Mouse (Mus musculus): ENCODE data around the gene Ppm1n. TPM values are rescaled to one million over a fixed set of nuclear protein-coding genes. Genes with fewer than 3 reads are reported as not detected.

Ppm1n gene
- polyA plus RNA-seq, 1 experiment from 2014 or later = not detected

DNA sequence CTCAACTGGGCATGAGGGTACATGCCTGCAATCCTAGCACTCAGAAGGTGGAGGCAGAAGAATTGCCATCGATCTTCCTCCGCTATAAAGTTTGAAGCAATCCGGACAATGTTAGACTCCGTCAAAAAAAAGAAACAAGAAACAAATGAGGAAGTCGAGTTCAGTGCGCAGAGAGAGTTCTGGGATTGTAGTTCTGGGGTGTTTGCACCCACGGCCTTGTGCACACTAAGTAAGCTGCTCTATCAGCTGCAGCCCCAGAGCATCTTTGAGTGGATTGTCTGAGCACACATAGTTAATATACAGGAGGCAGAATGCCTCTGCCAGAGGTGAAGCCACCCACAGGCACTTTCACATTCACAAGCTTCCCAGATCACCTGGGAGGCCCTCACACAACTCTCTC is 38.8 kb upstream of the Ppm1n start:
- Histone ChIP-seq H3K9ac (replicated peaks; ENCODE audit: low read depth) (no peak overlapping the region), H3K9me3 (ENCODE audit: low read length) (no peaks in the 10 kb centered on the region), H3K4me1 (ENCODE audit: insufficient read depth, low read depth, low read length) (peaks cover 3% of the 10 kb centered on the region; the same call in 1 of the 2 replicates), H3K4me2 (replicated peaks; ENCODE audit: low read depth, low read length) (no peak overlapping the region), H3K27ac (ENCODE audit: low read length) (no peak overlapping the region), H3K36me3 (ENCODE audit: insufficient read depth, low read length) (no peaks in the 10 kb centered on the region), H3K27me3 (replicated peaks; ENCODE audit: insufficient read depth, low read length) (peaks cover 8% of the 10 kb centered on the region; the same call in 1 of the 2 replicates), H3K4me3 (ENCODE audit: low read depth, low read length) (no peak overlapping the region)
- DNase-seq (ENCODE audit: low spot score) (no peak), ATAC-seq (no peak)
- WGBS = 72% methylated on average over 7 of the region's 7 CpGs
- no peak for TF ChIP-seq EP300 (IDR thresholded peaks at IDR 0.05)
- no peak for TF ChIP-seq CTCF (IDR thresholded peaks at IDR 0.05)

DNA sequence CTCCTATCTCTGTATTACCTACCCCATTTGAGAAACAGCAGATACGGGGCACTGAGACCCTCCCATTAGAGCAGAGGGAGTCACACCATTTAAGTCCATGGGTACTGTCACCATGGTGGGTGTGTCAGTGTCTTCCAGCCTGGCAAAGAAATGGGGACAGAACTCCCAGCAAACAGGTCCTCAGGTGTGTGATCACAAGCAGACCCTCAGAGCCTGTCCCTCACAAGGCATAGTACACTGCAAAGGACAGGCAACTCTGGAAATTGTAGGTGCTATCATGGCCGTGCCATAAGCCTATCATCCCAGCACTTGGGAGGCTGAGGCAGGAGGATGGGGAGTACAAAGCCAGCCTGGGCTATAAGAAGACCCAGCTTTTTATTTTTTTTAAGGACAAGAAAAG is 38.3 kb upstream of the Ppm1n start:
- H3K9me3 ChIP-seq (ENCODE audit: low read length) = no peaks in the 10 kb centered on the region
- H3K27ac ChIP-seq (ENCODE audit: low read length) = no peak overlapping the region
- H3K4me3 ChIP-seq (ENCODE audit: low read depth, low read length) = no peak overlapping the region
- H3K9ac ChIP-seq (replicated peaks; ENCODE audit: low read depth) = no peak overlapping the region
- 59% methylated on average over 2 of the region's 2 CpGs for WGBS
- peaks cover 3% of the 10 kb centered on the region; the same call in 1 of the 2 replicates for H3K4me1 ChIP-seq (ENCODE audit: insufficient read depth, low read depth, low read length)
- no peak for DNase-seq (ENCODE audit: low spot score)
- no peak for ATAC-seq
- no peak overlapping the region for H3K4me2 ChIP-seq (replicated peaks; ENCODE audit: low read depth, low read length)
- no peak for TF ChIP-seq EP300 (IDR thresholded peaks at IDR 0.05)
- TF ChIP-seq CTCF (IDR thresholded peaks at IDR 0.05) = no peak
- H3K27me3 ChIP-seq (replicated peaks; ENCODE audit: insufficient read depth, low read length) = peaks cover 8% of the 10 kb centered on the region; the same call in 1 of the 2 replicates
- no peaks in the 10 kb centered on the region for H3K36me3 ChIP-seq (ENCODE audit: insufficient read depth, low read length)

DNA sequence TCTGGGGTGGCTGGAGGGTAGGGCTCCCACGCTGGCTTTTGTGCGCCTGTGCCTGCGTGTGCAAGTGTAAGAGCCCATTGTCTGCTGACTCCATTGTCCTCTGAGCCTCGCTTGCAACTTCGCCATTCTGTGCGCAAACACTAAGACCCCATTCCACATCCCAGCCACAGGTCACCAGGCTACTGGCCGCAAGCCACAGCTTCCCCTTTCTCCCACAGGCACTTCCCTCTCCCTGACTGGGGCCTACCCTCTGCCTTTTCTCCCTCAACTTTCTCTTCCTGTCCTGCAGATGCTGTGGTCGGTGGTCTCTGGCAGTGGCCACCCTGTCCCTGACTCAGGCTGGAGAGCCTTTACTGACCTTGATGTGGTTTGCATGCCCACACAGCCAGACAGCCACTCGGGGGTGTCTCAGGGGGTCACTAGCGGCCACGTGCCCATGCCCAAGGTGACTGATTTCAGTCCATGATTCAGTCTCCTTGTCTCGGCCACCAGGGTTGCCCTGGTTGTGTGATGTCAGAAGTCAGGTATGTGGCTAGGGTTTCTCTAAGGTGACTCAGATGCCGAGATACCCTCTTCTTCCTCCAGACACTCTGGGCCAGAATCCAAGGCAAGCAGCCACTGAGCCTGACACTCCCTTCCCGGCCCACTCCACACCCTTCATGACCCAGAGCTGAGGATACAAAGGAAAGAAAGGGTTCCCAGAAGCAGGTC is 36.7 kb upstream of the Ppm1n start:
- Histone ChIP-seq H3K4me3 (ENCODE audit: low read depth, low read length) (no peak overlapping the region), H3K27ac (ENCODE audit: low read length) (no peak overlapping the region), H3K27me3 (replicated peaks; ENCODE audit: insufficient read depth, low read length) (peaks cover 8% of the 10 kb centered on the region; the same call in 1 of the 2 replicates), H3K9me3 (ENCODE audit: low read length) (no peaks in the 10 kb centered on the region), H3K4me1 (ENCODE audit: insufficient read depth, low read depth, low read length) (peaks cover 3% of the 10 kb centered on the region; the same call in 1 of the 2 replicates), H3K4me2 (replicated peaks; ENCODE audit: low read depth, low read length) (no peak overlapping the region), H3K9ac (replicated peaks; ENCODE audit: low read depth) (no peak overlapping the region), H3K36me3 (ENCODE audit: insufficient read depth, low read length) (no peaks in the 10 kb centered on the region)
- TF ChIP-seq CTCF (IDR thresholded peaks at IDR 0.05) (no peak), EP300 (IDR thresholded peaks at IDR 0.05) (no peak)
- DNase-seq (ENCODE audit: low spot score) (peak; percentile 49), ATAC-seq (no peak)
- WGBS = 44% methylated on average over 14 of the region's 14 CpGs

DNA sequence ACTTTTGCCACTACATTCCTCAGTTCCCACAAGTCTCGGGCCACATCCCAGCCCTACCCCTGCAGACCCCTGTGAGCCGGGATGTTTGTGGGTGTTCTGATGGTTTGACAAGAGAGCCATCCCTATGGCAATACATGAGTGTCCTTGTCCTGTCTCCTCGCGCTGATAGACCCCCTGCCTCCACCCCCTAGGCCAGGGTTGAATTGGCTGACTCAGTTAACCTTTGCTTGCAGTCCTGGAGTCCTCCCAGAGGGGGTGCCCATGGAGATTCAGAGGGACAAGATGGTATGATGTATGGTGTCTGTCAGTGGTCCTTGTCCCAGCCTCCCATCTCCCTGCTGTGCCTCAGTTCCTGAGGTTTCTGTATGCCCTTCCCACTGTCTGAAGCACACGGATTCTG is 34.2 kb upstream of the Ppm1n start:
- no peak for DNase-seq (ENCODE audit: low spot score)
- Histone ChIP-seq H3K9ac (replicated peaks; ENCODE audit: low read depth) (no peak overlapping the region), H3K4me1 (ENCODE audit: insufficient read depth, low read depth, low read length) (peaks cover 3% of the 10 kb centered on the region; the same call in 1 of the 2 replicates), H3K4me3 (ENCODE audit: low read depth, low read length) (no peak overlapping the region), H3K36me3 (ENCODE audit: insufficient read depth, low read length) (no peaks in the 10 kb centered on the region), H3K4me2 (replicated peaks; ENCODE audit: low read depth, low read length) (no peak overlapping the region), H3K9me3 (ENCODE audit: low read length) (no peaks in the 10 kb centered on the region), H3K27me3 (replicated peaks; ENCODE audit: insufficient read depth, low read length) (peaks cover 8% of the 10 kb centered on the region; the same call in 1 of the 2 replicates), H3K27ac (ENCODE audit: low read length) (no peak overlapping the region)
- TF ChIP-seq EP300 (IDR thresholded peaks at IDR 0.05) (no peak), CTCF (IDR thresholded peaks at IDR 0.05) (no peak)
- ATAC-seq = no peak
- 37% methylated on average over 5 of the region's 5 CpGs for WGBS

DNA sequence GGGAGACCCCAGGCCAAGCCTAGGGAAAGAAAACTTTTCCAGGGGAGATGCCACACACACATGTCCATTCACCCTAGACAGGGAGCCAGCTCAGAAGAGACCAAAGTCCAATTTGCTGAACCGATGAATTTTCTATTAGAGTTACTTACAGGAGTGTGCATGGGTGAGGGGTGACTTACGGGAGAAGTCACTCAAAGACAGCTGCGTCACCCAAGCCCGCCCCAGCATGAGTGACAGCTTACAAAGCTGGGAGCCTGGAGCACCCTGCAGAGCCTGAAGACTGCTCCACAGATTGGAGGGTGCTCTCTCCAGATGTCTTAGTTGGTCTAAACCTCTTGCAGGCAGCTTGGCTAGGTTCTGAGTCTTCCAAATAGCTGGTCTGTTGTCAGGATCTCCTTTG is 32.1 kb upstream of the Ppm1n start:
- no peak overlapping the region for H3K27ac ChIP-seq (ENCODE audit: low read length)
- H3K9ac ChIP-seq (replicated peaks; ENCODE audit: low read depth) = no peak overlapping the region
- no peak for ATAC-seq
- 39% methylated on average over 4 of the region's 4 CpGs for WGBS
- no peak for DNase-seq (ENCODE audit: low spot score)
- H3K36me3 ChIP-seq (ENCODE audit: insufficient read depth, low read length) = no peaks in the 10 kb centered on the region
- peaks cover 8% of the 10 kb centered on the region; the same call in 1 of the 2 replicates for H3K27me3 ChIP-seq (replicated peaks; ENCODE audit: insufficient read depth, low read length)
- H3K4me3 ChIP-seq (ENCODE audit: low read depth, low read length) = no peak overlapping the region
- no peak overlapping the region for H3K4me2 ChIP-seq (replicated peaks; ENCODE audit: low read depth, low read length)
- peaks cover 3% of the 10 kb centered on the region; the same call in 1 of the 2 replicates for H3K4me1 ChIP-seq (ENCODE audit: insufficient read depth, low read depth, low read length)
- H3K9me3 ChIP-seq (ENCODE audit: low read length) = no peaks in the 10 kb centered on the region
- TF ChIP-seq EP300 (IDR thresholded peaks at IDR 0.05) = no peak
- no peak for TF ChIP-seq CTCF (IDR thresholded peaks at IDR 0.05)

DNA sequence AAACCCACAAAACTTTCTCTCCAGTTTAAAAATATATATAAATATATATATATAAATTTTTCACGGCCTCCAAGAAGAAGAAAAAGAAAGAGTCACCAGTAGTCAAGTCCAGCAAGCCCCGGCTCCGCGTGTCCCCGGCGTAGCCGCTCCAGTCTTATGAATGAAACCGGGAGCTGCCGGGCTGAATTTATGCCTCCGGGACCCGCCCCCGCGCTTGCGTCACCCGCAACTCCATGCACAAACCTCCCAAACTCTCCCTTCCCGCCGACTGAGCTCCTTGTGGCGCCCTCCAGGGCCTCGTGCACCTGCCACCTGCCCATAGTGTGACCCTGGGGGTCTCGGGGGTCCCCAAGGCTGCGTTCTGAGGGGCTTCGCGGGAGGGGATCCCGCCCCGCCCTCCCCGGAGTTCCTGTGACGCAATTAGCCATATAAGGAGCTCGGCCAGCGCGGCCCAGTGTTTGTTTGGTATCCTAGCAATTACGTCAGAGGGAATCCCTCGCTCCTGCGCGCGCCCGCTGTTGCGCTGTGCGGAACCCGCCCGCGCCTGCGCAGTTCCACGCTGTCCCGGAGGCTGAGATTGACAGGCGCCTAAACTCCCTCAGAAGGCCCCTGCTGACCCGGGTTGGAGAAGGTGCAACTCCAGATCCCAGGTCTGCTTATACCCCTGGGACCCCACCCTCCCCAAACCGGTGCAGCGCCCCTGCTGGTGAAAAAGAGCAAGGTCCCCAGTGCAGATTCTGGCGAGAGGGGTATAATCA is 30.2 kb upstream of the Ppm1n start, which contains the start of gene Fosb:
Gene Fosb, minus strand, starts transcription at position 168 of the 758 bp plus-strand sequence.
- peak within 1 kb of the TSS; percentile 39; the same call in 1 of the 2 replicates for H3K9ac ChIP-seq (replicated peaks; ENCODE audit: low read depth)
- TF ChIP-seq CTCF (IDR thresholded peaks at IDR 0.05) = peak; percentile 58
- no peak for TF ChIP-seq EP300 (IDR thresholded peaks at IDR 0.05)
- peak within 1 kb of the TSS; percentile 60 for H3K4me3 ChIP-seq (ENCODE audit: low read depth, low read length)
- H3K27me3 ChIP-seq (replicated peaks; ENCODE audit: insufficient read depth, low read length) = peaks cover 26% of the 10 kb centered on the region
- H3K4me1 ChIP-seq (ENCODE audit: insufficient read depth, low read depth, low read length) = peaks cover 3% of the 10 kb centered on the region
- ATAC-seq = peak; percentile 86
- peak within 1 kb of the TSS; percentile 99 for H3K4me2 ChIP-seq (replicated peaks; ENCODE audit: low read depth, low read length)
- peak; percentile 99 for DNase-seq (ENCODE audit: low spot score)
- 2% methylated on average over 49 of the region's 49 CpGs for WGBS
- no peak within 1 kb of the TSS; the same call in 1 of the 2 replicates for H3K27ac ChIP-seq (ENCODE audit: low read length)
- H3K36me3 ChIP-seq (ENCODE audit: insufficient read depth, low read length) = no peaks in the 10 kb centered on the region
- no peaks in the 10 kb centered on the region for H3K9me3 ChIP-seq (ENCODE audit: low read length)
